ENCODE assay signal across 16 mouse cellular contexts in the genomic region with DNA sequence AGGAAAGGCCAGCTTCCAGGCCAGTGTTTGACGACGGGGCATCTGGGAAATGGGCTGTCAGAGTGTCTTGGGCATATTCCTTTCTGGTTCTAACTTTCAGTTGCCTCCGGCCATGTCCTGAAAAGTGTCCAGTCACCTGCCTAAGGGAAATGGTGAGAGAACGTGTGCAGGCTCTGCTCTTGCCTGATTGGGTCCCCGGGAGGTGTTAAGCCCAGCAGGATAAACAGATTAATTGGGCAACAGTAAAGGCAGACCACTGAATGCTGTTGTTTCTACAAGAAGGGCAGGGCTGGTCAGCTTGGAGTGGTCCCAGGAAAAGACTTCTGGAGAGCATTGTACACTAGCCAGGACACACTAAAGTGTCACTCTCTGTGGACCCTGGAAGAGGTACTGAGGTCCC. TPM values are rescaled to one million over a fixed set of nuclear protein-coding genes. Genes with fewer than 3 reads are reported as not detected.
DNase-seq lines count a peak whose midpoint lies in the region; ATAC-seq and TF ChIP-seq lines count a peak whose summit lies in the region.
"Had no signal": no experiment of that assay in that cellular context is flagged by ENCODE, and none has a peak within 500 bp of the region (broad histone marks: within the 10 kb centered on the region; RNA-seq: fewer than 3 reads in every experiment).

No protein-coding gene starts in this region.

- no peak for DNase-seq in gastrocnemius, adult 2 months
- no peak for DNase-seq in gastrocnemius, postnatal 36 days
- no peak for DNase-seq in kidney, adult 2 months
- no peak for DNase-seq in kidney, adult 9 months
- DNase-seq in lung, adult 2 months = no peak
- no peak for DNase-seq in stomach, postnatal 0 days (ENCODE audit: low spot score)
- DNase-seq in adrenal gland, postnatal 10 days = no peak
- DNase-seq: cerebellum, postnatal 25 days; thymus, adult 2 months had no signal

- H3K27ac ChIP-seq in gastrocnemius, adult 2 months = peak overlapping the region; percentile 87
- peak overlapping the region; percentile 71 for H3K27ac ChIP-seq in kidney, adult 2 months (ENCODE audit: insufficient read depth, low read depth, low read length)
- peak overlapping the region; percentile 89 for H3K27ac ChIP-seq in lung, embryonic 16.5 days (ENCODE audit: low read length)
- peak overlapping the region; percentile 78 for H3K27ac ChIP-seq in stomach, postnatal 0 days (replicated peaks)
- H3K27ac ChIP-seq: embryonic facial prominence, embryonic 13.5 days; hindbrain, embryonic 13.5 days; midbrain, embryonic 12.5 days had no signal

- no peak for TF ChIP-seq CTCF in gastrocnemius, adult 2 months (IDR thresholded peaks at IDR 0.05)
- TF ChIP-seq CTCF in kidney, adult 2 months (conservative IDR thresholded peaks at IDR 0.05; ENCODE audit: insufficient read depth, insufficient read length, low read depth, low read length) = no peak
- no peak for TF ChIP-seq CTCF in lung, adult 2 months (IDR thresholded peaks at IDR 0.05; ENCODE audit: insufficient read depth, low read length)
- TF ChIP-seq CTCF in stomach, postnatal 0 days (IDR thresholded peaks at IDR 0.05; ENCODE audit: low read depth) = no peak

- intact Hi-C loops in gastrocnemius, adult 2 months (cut with DNase I) = loop anchor here (5.0 kb wide), 1 partner anchor 119 kb away; no protein-coding TSS in a partner anchor
- intact Hi-C loops in gastrocnemius, postnatal 36 days (cut with DNase I) = no loop called here

- H3K4me1 ChIP-seq in kidney, adult 2 months (ENCODE audit: control insufficient read depth, insufficient read depth, low read length) = peaks cover 6% of the 10 kb centered on the region; the same call in 1 of the 2 replicates
- peaks cover 52% of the 10 kb centered on the region for H3K4me1 ChIP-seq in lung, embryonic 16.5 days (replicated peaks; ENCODE audit: control insufficient read depth, insufficient read depth, low read length)
- peaks cover 23% of the 10 kb centered on the region for H3K4me1 ChIP-seq in lung, adult 2 months (ENCODE audit: control insufficient read depth, insufficient read depth, low read length)
- H3K4me1 ChIP-seq in stomach, postnatal 0 days (replicated peaks; ENCODE audit: control insufficient read depth, insufficient read depth) = peaks cover 2% of the 10 kb centered on the region; the same call in 1 of the 2 replicates
- H3K4me1 ChIP-seq: midbrain, embryonic 12.5 days had no signal

- peak overlapping the region; percentile 2; the same call in 1 of the 2 replicates for H3K9ac ChIP-seq in lung, embryonic 16.5 days (ENCODE audit: low read length)
- H3K9ac ChIP-seq in stomach, postnatal 0 days (ENCODE audit: low read length) = no peak overlapping the region
- H3K9ac ChIP-seq: embryonic facial prominence, embryonic 13.5 days; hindbrain, embryonic 13.5 days; midbrain, embryonic 12.5 days had no signal

- H3K4me3 ChIP-seq in gastrocnemius, adult 2 months = peak overlapping the region; percentile 50
- H3K4me3 ChIP-seq in kidney, adult 2 months (ENCODE audit: insufficient read depth, low read depth, low read length) = no peak overlapping the region
- H3K4me3 ChIP-seq in lung, embryonic 16.5 days (ENCODE audit: low read length) = no peak overlapping the region
- no peak overlapping the region for H3K4me3 ChIP-seq in lung, adult 2 months (replicated peaks; ENCODE audit: extremely low read depth, low read depth, low read length)
- H3K4me3 ChIP-seq in stomach, postnatal 0 days (ENCODE audit: low read depth, low read length) = no peak overlapping the region
- H3K4me3 ChIP-seq: embryonic facial prominence, embryonic 13.5 days; hindbrain, embryonic 13.5 days; midbrain, embryonic 12.5 days had no signal

- H3K27me3 ChIP-seq in kidney, adult 2 months (replicated peaks; ENCODE audit: control insufficient read depth, insufficient read depth, low read length) = no peaks in the 10 kb centered on the region
- H3K27me3 ChIP-seq in lung, embryonic 16.5 days (ENCODE audit: control insufficient read depth, insufficient read depth, low read depth, low read length) = no peaks in the 10 kb centered on the region
- H3K27me3 ChIP-seq in stomach, postnatal 0 days (ENCODE audit: control insufficient read depth, insufficient read depth, low read length) = no peaks in the 10 kb centered on the region
- H3K27me3 ChIP-seq: embryonic facial prominence, embryonic 13.5 days; midbrain, embryonic 12.5 days had no signal

- ATAC-seq in lung, embryonic 16.5 days (ENCODE audit: low read depth) = peak; percentile 7; the same call in 1 of the 2 replicates
- ATAC-seq in stomach, postnatal 0 days (ENCODE audit: low FRiP score, low TSS enrichment) = no peak
- ATAC-seq: forebrain, embryonic 14.5 days had no signal

- no peaks in the 10 kb centered on the region for H3K36me3 ChIP-seq in kidney, adult 2 months (ENCODE audit: control insufficient read depth, insufficient read depth, low read length)
- H3K36me3 ChIP-seq in lung, embryonic 16.5 days (ENCODE audit: control insufficient read depth, insufficient read depth, low read length) = no peaks in the 10 kb centered on the region
- H3K36me3 ChIP-seq in stomach, postnatal 0 days (ENCODE audit: control insufficient read depth, insufficient read depth, low read length) = no peaks in the 10 kb centered on the region
- H3K36me3 ChIP-seq: embryonic facial prominence, embryonic 13.5 days; hindbrain, embryonic 13.5 days; midbrain, embryonic 12.5 days had no signal

- TF ChIP-seq EP300 in stomach, postnatal 0 days (optimal IDR thresholded peaks at IDR 0.05) = no peak

- no peak overlapping the region for H3K4me2 ChIP-seq in lung, embryonic 16.5 days (ENCODE audit: low read depth, low read length)
- H3K4me2 ChIP-seq in stomach, postnatal 0 days (replicated peaks; ENCODE audit: low read depth) = no peak overlapping the region
- H3K4me2 ChIP-seq: embryonic facial prominence, embryonic 13.5 days; hindbrain, embryonic 13.5 days; midbrain, embryonic 12.5 days had no signal

- no peaks in the 10 kb centered on the region for H3K9me3 ChIP-seq in lung, embryonic 16.5 days (ENCODE audit: control insufficient read depth, low read length)
- H3K9me3 ChIP-seq in stomach, postnatal 0 days (ENCODE audit: control insufficient read depth, low read length) = no peaks in the 10 kb centered on the region
- H3K9me3 ChIP-seq: embryonic facial prominence, embryonic 13.5 days; hindbrain, embryonic 13.5 days; midbrain, embryonic 12.5 days had no signal

- WGBS in kidney, adult 2 months = 62% methylated on average over 5 of the region's 5 CpGs
- 43% methylated on average over 5 of the region's 5 CpGs for WGBS in lung, embryonic 16.5 days
- 42% methylated on average over 5 of the region's 5 CpGs for WGBS in lung, adult 2 months
- WGBS in stomach, postnatal 0 days = 54% methylated on average over 5 of the region's 5 CpGs

- no peak for TF ChIP-seq POLR2A in kidney, adult 2 months (IDR thresholded peaks at IDR 0.05; ENCODE audit: low read depth, low read length)
- TF ChIP-seq POLR2A in lung, adult 2 months (IDR thresholded peaks at IDR 0.05; ENCODE audit: borderline replicate concordance, extremely low read depth, low read depth, low read length) = no peak

RNA-seq across cellular contexts. Expression of a gene that starts 9.5 kb away (rescaled TPM):
- total RNA-seq in gastrocnemius, adult 2 months (2021) = 1 to 10 TPM; 2.9 to 9.8 TPM
- 10 to 100 TPM in 1 of 2 experiments, 1 to 10 TPM in 1; 7.7 to 10.4 TPM for total RNA-seq in gastrocnemius, postnatal 36 days (2021)
- polyA plus RNA-seq in kidney, adult 2 months (2012; rRNA removed) = 21.7 and 25.7 TPM in 2 replicates
- 27.9 and 28.4 TPM in 2 replicates for polyA plus RNA-seq in lung, embryonic 16.5 days (2015; fragmentation: Nextera tagmentation; extraction: Ambion mirVana)
- polyA plus RNA-seq in lung, adult 2 months (2012; rRNA removed) = 50.7 and 73.0 TPM in 2 replicates
- polyA plus RNA-seq in stomach, postnatal 0 days (2015; fragmentation: Nextera tagmentation; extraction: Ambion mirVana) = 1.4 and 3.4 TPM in 2 replicates
- 10 to 100 TPM in 1 of 2 experiments, 1 to 10 TPM in 1; 8.1 to 15.9 TPM for total RNA-seq in adrenal gland, postnatal 10 days (2021)

RNA-seq across cellular contexts. Expression of a gene that starts 16.7 kb away (rescaled TPM):
- under 1 TPM in 1 of 2 experiments, not detected in 1; 0.36 TPM for total RNA-seq in gastrocnemius, adult 2 months (2021)
- total RNA-seq in gastrocnemius, postnatal 36 days (2021) = 1 to 10 TPM; 2.0 to 5.7 TPM
- polyA plus RNA-seq in kidney, adult 2 months (2012; rRNA removed) = 0.09 and 0.16 TPM in 2 replicates
- 1.6 and 3.4 TPM in 2 replicates for polyA plus RNA-seq in lung, embryonic 16.5 days (2015; fragmentation: Nextera tagmentation; extraction: Ambion mirVana)
- polyA plus RNA-seq in lung, adult 2 months (2012; rRNA removed) = 0.19 and 0.32 TPM in 2 replicates
- polyA plus RNA-seq in stomach, postnatal 0 days (2015; fragmentation: Nextera tagmentation; extraction: Ambion mirVana) = 0.55 and 1.1 TPM in 2 replicates
- total RNA-seq in adrenal gland, postnatal 10 days (2021) = 1 to 10 TPM in 1 of 2 experiments, under 1 TPM in 1; 0.45 to 2.7 TPM
- total RNA-seq: adrenal gland, postnatal 14 days had no signal
- polyA plus RNA-seq: forebrain, embryonic 14.5 days had no signal

RNA-seq across cellular contexts. Expression of a gene that starts 53.6 kb away (rescaled TPM):
- total RNA-seq in gastrocnemius, adult 2 months (2021) = not detected
- not detected for total RNA-seq in gastrocnemius, postnatal 36 days (2021)
- 0.38 and 0.42 TPM in 2 replicates for polyA plus RNA-seq in kidney, adult 2 months (2012; rRNA removed)
- 0.54 and 0.64 TPM in 2 replicates for polyA plus RNA-seq in lung, embryonic 16.5 days (2015; fragmentation: Nextera tagmentation; extraction: Ambion mirVana)
- 0.03 and 0.04 TPM in 2 replicates for polyA plus RNA-seq in lung, adult 2 months (2012; rRNA removed)
- 0.07 and 0.13 TPM in 2 replicates for polyA plus RNA-seq in stomach, postnatal 0 days (2015; fragmentation: Nextera tagmentation; extraction: Ambion mirVana)
- total RNA-seq in adrenal gland, postnatal 10 days (2021) = 1 to 10 TPM; 2.0 TPM
- polyA plus RNA-seq: liver, embryonic 16.5 days had no signal
